Mouse (Mus musculus) lung, embryonic 15.5 days (tissue): Measurements from ENCODE around the gene Nav2. TPM values are rescaled to one million over a fixed set of nuclear protein-coding genes. Genes with fewer than 3 reads are reported as not detected.

Source experiments
- ATAC-seq: fragments of 200-750 bp; cut with Nextera tagmentation; 2 replicates; pipeline ENCODE4 v1.8.0; 2017; ENCODE audit warnings: moderate number of reproducible peaks, borderline replicate concordance; ENCODE audit not compliant: low FRiP score, low TSS enrichment; ENCODE audit errors: extremely low read depth
- H3K27ac ChIP-seq: fragments of 300-500 bp; sonication (generic); 2 replicates; pipeline ENCODE4 v1.5.1; 2015; ENCODE audit warnings: moderate library complexity, mild to moderate bottlenecking, inconsistent platforms
- H3K27me3 ChIP-seq: fragments of 300-500 bp; sonication (generic); 2 replicates; pipeline ENCODE4 v1.6.1; 2015; ENCODE audit warnings: inconsistent platforms
- H3K36me3 ChIP-seq: fragments of 300-500 bp; sonication (generic); 2 replicates; pipeline ENCODE4 v1.6.1; 2015; ENCODE audit warnings: inconsistent platforms
- H3K4me1 ChIP-seq: fragments of 300-500 bp; sonication (generic); 2 replicates; pipeline ENCODE4 v1.6.1; 2015; ENCODE audit warnings: inconsistent platforms
- H3K4me2 ChIP-seq: fragments of 300-500 bp; sonication (generic); 2 replicates; pipeline ENCODE4 v1.6.1; 2015; ENCODE audit warnings: inconsistent platforms, mild to moderate bottlenecking, moderate library complexity
- H3K4me3 ChIP-seq: fragments of 300-500 bp; sonication (generic); 2 replicates; pipeline ENCODE4 v1.5.1; 2015; ENCODE audit warnings: mild to moderate bottlenecking, inconsistent platforms
- H3K9ac ChIP-seq: fragments of 300-500 bp; sonication (generic); 2 replicates; pipeline ENCODE4 v1.6.1; 2015; ENCODE audit warnings: inconsistent platforms
- H3K9me3 ChIP-seq: fragments of 300-500 bp; sonication (generic); 2 replicates; pipeline ENCODE4 v1.6.1; 2016; ENCODE audit warnings: inconsistent platforms
- WGBS: fragments of 180-500 bp; shearing (Covaris S2); methylation state at CpG from one replicate; pipeline ENCODE4 v1.1.7; 2015; 5-methylcytosine and 5-hydroxymethylcytosine counted together
- polyA plus RNA-seq: library from polyadenylated mRNA; unstranded; fragments of >200 nt; fragmentation: Nextera tagmentation; extraction: Ambion mirVana; gene quantifications from 2 replicates; pipeline ENCODE4 v1.2.1, GENCODE M21; 2015

Nav2 gene
- 22.4 and 27.6 TPM in 2 replicates for polyA plus RNA-seq

DNA sequence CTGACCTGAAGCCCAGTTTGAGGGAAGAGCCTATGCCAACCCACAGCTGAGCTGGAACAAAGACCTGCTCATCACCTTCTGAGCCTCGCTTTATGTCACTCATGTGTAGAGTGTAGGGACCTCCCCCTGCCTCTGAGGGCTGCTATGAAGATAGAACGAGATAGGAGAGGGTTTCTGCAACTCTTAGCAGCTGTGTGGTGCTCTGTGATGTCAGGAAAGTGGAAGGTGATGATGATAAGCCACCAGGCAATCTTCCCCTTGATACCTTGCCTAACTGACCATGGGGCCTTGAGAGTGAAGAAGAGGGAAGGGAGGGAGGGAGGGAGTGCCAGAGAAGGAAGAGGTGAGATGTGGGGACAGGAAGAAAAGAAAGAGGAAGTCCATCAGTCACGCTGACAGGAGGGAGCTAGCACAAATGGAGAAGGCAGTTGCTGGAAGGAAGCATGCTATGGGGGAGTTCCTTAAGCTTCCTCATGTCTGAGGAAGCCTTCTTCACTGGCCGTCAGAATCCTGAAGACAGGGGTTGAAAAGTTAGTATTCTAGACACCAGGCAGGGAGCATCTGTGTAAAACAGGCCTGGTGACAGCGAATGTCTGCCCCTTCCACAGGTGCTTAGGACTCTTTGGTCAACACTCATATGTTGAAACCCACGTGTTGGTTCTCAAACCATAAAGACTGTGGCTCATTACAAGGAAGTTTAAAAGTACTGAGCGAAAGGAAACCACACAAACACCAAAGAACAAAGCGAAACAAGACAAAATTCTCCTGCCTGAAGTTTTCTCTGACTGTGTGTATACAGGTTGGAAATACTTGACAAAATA lies at the start of gene Nav2:
Gene Nav2, plus strand, starts transcription at position 196 of the 821 bp plus-strand sequence.
- peak within 1 kb of the TSS; percentile 17; the same call in 1 of the 2 replicates for H3K27ac ChIP-seq
- H3K4me2 ChIP-seq, result peak within 1 kb of the TSS; percentile 3; the same call in 1 of the 2 replicates

GRCm38 (mm10) chr7:48859362-48859761 lies 49.2 kb upstream of the Nav2 start:
- WGBS, result 65% methylated on average over 4 of the region's 4 CpGs
- Histone ChIP-seq H3K9me3 (no peaks in the 10 kb centered on the region), H3K27ac (no peak overlapping the region), H3K4me3 (no peak overlapping the region), H3K27me3 (no peaks in the 10 kb centered on the region), H3K36me3 (no peaks in the 10 kb centered on the region), H3K9ac (no peak overlapping the region), H3K4me1 (0 out of 2 replicates have a peak, but pooled peaks cover 6% of the 10 kb centered on the region), H3K4me2 (no peak overlapping the region)
- no peak for ATAC-seq

More for the DNA sequence above, at the start of gene Nav2:
- Histone ChIP-seq H3K4me1 (peaks cover 10% of the 10 kb centered on the region; the same call in 1 of the 2 replicates), H3K9ac (no peak within 1 kb of the TSS), H3K9me3 (no peaks in the 10 kb centered on the region), H3K36me3 (no peaks in the 10 kb centered on the region), H3K27me3 (no peaks in the 10 kb centered on the region), H3K4me3 (no peak within 1 kb of the TSS)
- 40% methylated on average over 8 of the region's 8 CpGs for WGBS
- no peak for ATAC-seq

DNA sequence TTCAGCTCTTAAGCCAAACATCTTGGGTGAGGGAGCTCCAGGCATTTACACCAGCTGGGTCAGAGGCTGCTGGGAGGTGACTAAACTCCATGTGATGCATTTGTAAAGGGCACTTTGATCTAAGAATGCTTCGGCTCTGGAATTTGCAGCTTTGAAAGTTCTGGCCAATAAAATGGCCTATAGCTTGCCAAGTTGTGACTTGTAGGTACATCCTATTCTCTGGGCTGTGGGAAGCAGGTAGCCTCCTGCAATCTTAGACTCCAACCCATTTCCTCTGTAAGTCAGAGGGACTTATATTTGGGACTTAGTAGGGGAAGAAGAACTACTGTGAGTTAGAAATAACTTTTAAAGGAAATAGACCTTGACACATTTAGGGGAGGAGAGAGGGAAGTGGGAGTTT lies 47.6 kb upstream of the Nav2 start:
- H3K4me1 ChIP-seq, result 0 out of 2 replicates have a peak, but pooled peaks cover 6% of the 10 kb centered on the region
- no peak overlapping the region for H3K4me2 ChIP-seq
- H3K9ac ChIP-seq, result no peak overlapping the region
- no peak overlapping the region for H3K4me3 ChIP-seq
- WGBS, result 38% methylated on average over 1 of the region's 1 CpGs
- no peak for ATAC-seq
- no peaks in the 10 kb centered on the region for H3K27me3 ChIP-seq
- H3K27ac ChIP-seq, result no peak overlapping the region
- peaks cover 5% of the 10 kb centered on the region for H3K36me3 ChIP-seq
- no peaks in the 10 kb centered on the region for H3K9me3 ChIP-seq

DNA sequence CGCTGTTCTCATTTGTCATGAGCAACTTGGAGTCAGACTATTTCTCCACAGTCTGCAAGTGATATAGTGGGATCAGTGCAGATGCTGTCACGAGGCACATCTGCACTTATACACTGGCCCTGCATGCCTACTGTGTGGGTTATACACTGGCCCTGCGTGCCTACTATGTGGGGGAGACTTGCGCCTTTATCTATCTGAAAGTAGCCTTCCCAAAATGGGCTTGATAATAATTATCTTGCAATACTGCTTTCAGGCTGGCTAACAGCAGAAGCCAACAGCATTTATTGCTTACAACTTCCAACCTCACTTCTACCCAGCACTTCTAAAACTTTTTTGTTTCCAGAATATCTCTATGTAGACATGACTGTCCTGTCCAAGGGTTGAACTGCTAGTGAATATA lies 46.7 kb upstream of the Nav2 start:
- no peaks in the 10 kb centered on the region for H3K9me3 ChIP-seq
- WGBS, result 77% methylated on average over 4 of the region's 4 CpGs
- ATAC-seq, result no peak

GRCm38 (mm10) chr7:48864199-48864598 lies 44.3 kb upstream of the Nav2 start:
- Histone ChIP-seq H3K36me3 (peaks cover 31% of the 10 kb centered on the region), H3K4me1 (no peaks in the 10 kb centered on the region), H3K4me3 (no peak overlapping the region), H3K27ac (no peak overlapping the region), H3K4me2 (no peak overlapping the region), H3K9me3 (no peaks in the 10 kb centered on the region), H3K27me3 (no peaks in the 10 kb centered on the region), H3K9ac (no peak overlapping the region)
- no peak for ATAC-seq

More for the DNA sequence above, 46.7 kb upstream of the Nav2 start:
- H3K9ac ChIP-seq, result no peak overlapping the region
- H3K4me2 ChIP-seq, result no peak overlapping the region
- no peak overlapping the region for H3K4me3 ChIP-seq
- H3K27ac ChIP-seq, result no peak overlapping the region
- 0 out of 2 replicates have a peak, but pooled peaks cover 6% of the 10 kb centered on the region for H3K4me1 ChIP-seq
- H3K36me3 ChIP-seq, result peaks cover 8% of the 10 kb centered on the region
- H3K27me3 ChIP-seq, result no peaks in the 10 kb centered on the region

DNA sequence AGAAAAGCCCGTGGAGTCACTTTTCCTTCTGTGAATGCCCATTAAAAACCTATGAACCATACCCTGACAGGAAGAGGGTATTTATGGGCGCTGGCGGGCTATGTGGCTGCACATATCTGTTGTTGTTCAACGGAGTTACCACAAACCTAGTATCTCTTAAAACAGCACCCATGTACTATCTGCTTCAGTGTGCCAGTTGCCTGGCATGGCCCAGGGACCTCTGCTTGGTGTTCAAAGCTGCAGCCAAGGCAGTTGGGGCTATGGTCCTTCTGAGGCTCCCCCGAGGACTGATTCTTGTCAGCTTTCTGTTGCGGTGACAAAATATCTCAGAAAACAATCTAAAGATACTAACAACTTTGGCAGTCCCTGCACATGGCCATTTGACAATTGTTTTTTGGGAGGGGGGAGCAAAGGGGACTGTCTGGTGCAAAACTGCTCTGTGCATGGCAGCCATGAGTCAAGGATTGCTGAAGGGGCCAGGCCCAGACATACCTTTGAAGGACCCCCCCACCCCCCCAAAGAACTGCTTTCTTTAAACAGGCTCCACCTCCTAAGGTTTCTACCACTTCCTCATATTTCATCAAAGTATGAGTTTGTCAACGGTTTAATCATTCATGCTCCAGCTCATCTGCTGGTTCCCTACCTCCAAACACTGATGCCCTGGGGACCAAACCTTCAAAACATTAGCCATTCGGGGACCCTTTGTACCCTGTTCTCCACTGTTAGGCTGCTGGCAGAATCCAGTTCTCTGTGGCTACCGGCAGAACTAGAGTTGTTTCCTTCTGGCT lies 43.7 kb upstream of the Nav2 start:
- 85% methylated on average over 9 of the region's 9 CpGs for WGBS

GRCm38 (mm10) chr7:48867576-48867975 lies 40.9 kb upstream of the Nav2 start:
- no peak overlapping the region for H3K4me2 ChIP-seq
- no peak overlapping the region for H3K4me3 ChIP-seq
- ATAC-seq, result no peak
- no peaks in the 10 kb centered on the region for H3K9me3 ChIP-seq
- peaks cover 65% of the 10 kb centered on the region for H3K36me3 ChIP-seq
- no peaks in the 10 kb centered on the region for H3K4me1 ChIP-seq
- 90% methylated on average over 18 of the region's 18 CpGs for WGBS
- H3K9ac ChIP-seq, result no peak overlapping the region
- H3K27ac ChIP-seq, result no peak overlapping the region
- H3K27me3 ChIP-seq, result no peaks in the 10 kb centered on the region

More for the DNA sequence above, 43.7 kb upstream of the Nav2 start:
- H3K9ac ChIP-seq, result no peak overlapping the region
- no peak overlapping the region for H3K4me2 ChIP-seq
- H3K4me1 ChIP-seq, result no peaks in the 10 kb centered on the region
- no peaks in the 10 kb centered on the region for H3K27me3 ChIP-seq
- peaks cover 38% of the 10 kb centered on the region for H3K36me3 ChIP-seq
- no peak overlapping the region for H3K4me3 ChIP-seq
- H3K27ac ChIP-seq, result no peak overlapping the region
- H3K9me3 ChIP-seq, result no peaks in the 10 kb centered on the region
- ATAC-seq, result no peak

GRCm38 (mm10) chr7:48870144-48870543 lies 38.4 kb upstream of the Nav2 start:
- Histone ChIP-seq H3K4me2 (no peak overlapping the region), H3K36me3 (peaks cover 91% of the 10 kb centered on the region), H3K9ac (no peak overlapping the region), H3K27ac (no peak overlapping the region), H3K27me3 (no peaks in the 10 kb centered on the region), H3K4me1 (no peaks in the 10 kb centered on the region), H3K9me3 (no peaks in the 10 kb centered on the region), H3K4me3 (no peak overlapping the region)
- no peak for ATAC-seq
- 84% methylated on average over 6 of the region's 6 CpGs for WGBS

GRCm38 (mm10) chr7:48870579-48871180 lies 37.8 kb upstream of the Nav2 start:
- Histone ChIP-seq H3K4me3 (no peak overlapping the region), H3K4me1 (no peaks in the 10 kb centered on the region), H3K27ac (no peak overlapping the region), H3K4me2 (no peak overlapping the region), H3K9ac (no peak overlapping the region), H3K27me3 (no peaks in the 10 kb centered on the region), H3K36me3 (peaks cover 94% of the 10 kb centered on the region), H3K9me3 (no peaks in the 10 kb centered on the region)
- WGBS, result 95% methylated on average over 21 of the region's 21 CpGs
- ATAC-seq, result no peak

DNA sequence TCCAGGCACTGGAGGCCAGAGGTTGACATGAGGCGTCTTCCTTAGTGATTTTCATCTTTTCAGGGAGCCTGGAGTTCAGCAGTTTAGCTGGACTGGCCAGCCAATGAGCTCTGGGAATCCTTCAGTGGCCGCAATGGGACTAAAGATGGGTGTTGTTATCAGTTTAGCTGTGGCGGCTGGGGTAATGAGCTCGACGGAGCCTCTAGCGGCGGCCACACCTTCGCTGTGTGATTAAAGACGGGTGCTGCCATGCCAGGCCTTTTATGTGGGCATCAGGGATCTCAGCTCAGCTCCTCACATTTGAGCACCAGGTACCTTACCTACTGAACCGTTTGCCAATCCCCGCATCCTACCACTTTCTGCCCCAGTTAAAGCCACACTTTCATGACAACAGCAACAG lies 37.2 kb upstream of the Nav2 start:
- ATAC-seq, result no peak
- Histone ChIP-seq H3K27me3 (no peaks in the 10 kb centered on the region), H3K4me1 (no peaks in the 10 kb centered on the region), H3K9ac (no peak overlapping the region), H3K9me3 (no peaks in the 10 kb centered on the region), H3K4me3 (no peak overlapping the region), H3K36me3 (peaks cover 93% of the 10 kb centered on the region), H3K4me2 (no peak overlapping the region), H3K27ac (no peak overlapping the region)
- 92% methylated on average over 11 of the region's 11 CpGs for WGBS

- Histone ChIP-seq H3K9me3 (no peaks in the 10 kb centered on the region), H3K4me1 (peaks cover 23% of the 10 kb centered on the region), H3K4me3 (no peak overlapping the region), H3K4me2 (no peak overlapping the region), H3K9ac (no peak overlapping the region), H3K27ac (no peak overlapping the region), H3K36me3 (peaks cover 75% of the 10 kb centered on the region), H3K27me3 (no peaks in the 10 kb centered on the region)
- WGBS, result 90% methylated on average over 14 of the region's 14 CpGs
- ATAC-seq, result no peak
Observed at GRCm38 (mm10) chr7:48875096-48875495, 33.4 kb upstream of the Nav2 start.
